Mouse (Mus musculus) embryonic facial prominence, embryonic 10.5 days (tissue): ENCODE data around the gene Slc25a3. TPM values are rescaled to one million over a fixed set of nuclear protein-coding genes. Genes with fewer than 3 reads are reported as not detected.

ENCODE experiments used
- DNase-seq: peaks from one replicate; pipeline ENCODE4 v3.0.0-alpha.2; 2017; ENCODE audit warnings: low spot score
- H3K27ac ChIP-seq: fragments of 300-500 bp; sonication (generic); replicated peaks from 2 replicates; pipeline ENCODE4 v1.5.1; 2016; ENCODE audit warnings: mild to moderate bottlenecking
- H3K27me3 ChIP-seq: fragments of 300-500 bp; sonication (generic); replicated peaks from 2 replicates; pipeline ENCODE4 v1.6.1; 2016; ENCODE audit warnings: low read depth, mild to moderate bottlenecking; ENCODE audit not compliant: poor library complexity, severe bottlenecking
- H3K36me3 ChIP-seq: fragments of 300-500 bp; sonication (generic); replicated peaks from 2 replicates; pipeline ENCODE4 v1.6.1; 2016; ENCODE audit warnings: mild to moderate bottlenecking, moderate library complexity
- H3K4me1 ChIP-seq: fragments of 300-500 bp; sonication (generic); 2 replicates; pipeline ENCODE4 v1.6.1; 2016
- H3K4me3 ChIP-seq: fragments of 300-500 bp; sonication (generic); 2 replicates; pipeline ENCODE4 v1.5.1; 2016; ENCODE audit warnings: mild to moderate bottlenecking, moderate library complexity
- H3K9me3 ChIP-seq: fragments of 300-500 bp; sonication (generic); 2 replicates; pipeline ENCODE4 v1.6.1; 2016; ENCODE audit warnings: mild to moderate bottlenecking
- whole genome bisulfite sequencing: fragments of 180-500 bp; shearing (Covaris S2); methylation state at CpG from one replicate; pipeline ENCODE4 v1.1.7; 2016; 5-methylcytosine and 5-hydroxymethylcytosine counted together
- polyA plus RNA-seq: library from polyadenylated mRNA; unstranded; fragments of >200 nt; fragmentation: Nextera tagmentation; extraction: Ambion mirVana; gene quantifications from 2 replicates; pipeline ENCODE4 v1.2.1, GENCODE M21; 2016

The Slc25a3 gene
- polyA plus RNA-seq, 1 experiment from 2014 or later = 400 TPM

DNA sequence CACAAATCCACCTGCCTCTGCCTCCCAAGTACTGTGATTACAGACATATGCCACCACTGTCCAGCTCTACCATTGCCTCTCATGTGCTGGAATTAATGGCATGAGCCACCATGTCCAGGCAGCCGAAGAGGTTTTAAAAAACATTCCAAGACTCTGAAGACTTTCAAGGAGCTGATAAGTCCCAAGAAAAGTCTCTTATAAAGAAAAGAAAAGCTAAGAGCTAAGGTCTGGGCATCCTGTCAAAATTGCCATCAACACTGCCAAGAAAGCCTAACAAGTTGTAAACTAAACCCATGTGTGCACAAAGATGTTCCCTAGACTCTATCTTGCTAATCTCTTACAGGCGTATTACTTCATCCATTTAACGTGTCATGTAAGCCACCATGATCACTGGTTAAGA, 50.5 kb downstream of the Slc25a3 start:
- DNase-seq = no peak
- Histone ChIP-seq H3K36me3 (peaks cover 77% of the 10 kb centered on the region), H3K4me1 (no peaks in the 10 kb centered on the region), H3K9me3 (no peaks in the 10 kb centered on the region), H3K27me3 (no peaks in the 10 kb centered on the region), H3K27ac (no peak overlapping the region), H3K4me3 (no peak overlapping the region)
- 91% methylated on average over 3 of the region's 3 CpGs for WGBS

GRCm38 (mm10) chr10:91071768-91072167, 52.1 kb downstream of the Slc25a3 start:
- H3K36me3 ChIP-seq = peaks cover 75% of the 10 kb centered on the region
- H3K4me1 ChIP-seq = no peaks in the 10 kb centered on the region
- H3K27me3 ChIP-seq = no peaks in the 10 kb centered on the region
- no peak for DNase-seq
- no peaks in the 10 kb centered on the region for H3K9me3 ChIP-seq
- H3K4me3 ChIP-seq = no peak overlapping the region
- H3K27ac ChIP-seq = no peak overlapping the region
- 81% methylated on average over 1 of the region's 1 CpGs for WGBS

Other genes starting within 250 kb of the Slc25a3 start
- gene Apaf1, start 41.3 kb downstream of the Slc25a3 start, polyA plus RNA-seq = 22.9 and 26.8 TPM in 2 replicates
- gene Ikbip, start 41.1 kb downstream of the Slc25a3 start, polyA plus RNA-seq = 21.0 and 22.9 TPM in 2 replicates
- gene Tmpo, start 57.3 kb upstream of the Slc25a3 start, polyA plus RNA-seq = 260 and 265 TPM in 2 replicates